Comparison of ENCODE assay signal across 27 mouse cellular contexts in the genomic region with DNA sequence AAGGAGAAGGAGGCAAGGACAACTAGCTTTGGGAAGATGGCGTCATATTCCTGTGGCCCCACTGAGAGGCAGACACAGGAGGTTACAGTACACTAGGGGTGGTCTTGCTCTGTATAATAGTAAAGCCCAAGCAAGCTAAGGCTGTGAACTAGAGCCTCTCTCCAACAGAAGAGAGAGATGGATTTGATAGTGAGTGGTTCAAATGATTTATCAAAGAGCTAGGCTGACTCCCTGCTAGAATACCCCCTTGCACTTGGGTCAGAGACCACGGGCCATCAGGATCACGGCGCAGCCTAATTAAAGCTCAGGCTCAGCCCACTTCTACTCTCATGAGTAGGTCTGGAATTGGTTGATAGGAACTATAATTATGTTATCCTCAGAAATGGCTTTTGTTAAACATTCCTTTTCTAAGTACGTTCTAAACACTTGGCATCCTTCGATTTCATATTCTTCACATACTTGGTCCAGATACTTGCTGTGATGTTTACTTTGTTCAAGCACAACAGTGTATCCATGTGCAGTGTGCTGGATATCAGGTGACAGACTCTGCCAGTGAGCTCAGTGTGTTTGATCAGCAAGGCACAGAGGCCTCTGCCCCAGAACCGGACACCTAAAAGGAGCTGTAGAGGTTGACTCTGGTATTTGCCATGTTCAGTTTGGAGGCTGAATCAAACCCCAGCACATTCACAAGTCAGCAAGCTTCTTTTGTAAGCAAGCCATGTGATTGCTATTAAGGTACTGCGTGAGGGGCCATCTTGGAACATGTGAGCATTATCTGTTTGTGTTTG.
A peak's percentile ranks its signal among the peaks of the same experiment; 100 is the strongest.
DNase-seq lines count a peak whose midpoint lies in the region; ATAC-seq and TF ChIP-seq lines count a peak whose summit lies in the region.
"Had no signal": no experiment of that assay in that cellular context is flagged by ENCODE, and none has a peak within 500 bp of the region (broad histone marks: within the 10 kb centered on the region; RNA-seq: fewer than 3 reads in every experiment).

No protein-coding gene starts in this region.

- no peak overlapping the region for H3K9ac ChIP-seq in heart, embryonic 11.5 days (ENCODE audit: low read depth, low read length)
- no peak overlapping the region for H3K9ac ChIP-seq in kidney, embryonic 15.5 days
- no peak overlapping the region for H3K9ac ChIP-seq in liver, adult 2 months (ENCODE audit: low read depth, low read length)
- H3K9ac ChIP-seq in liver, embryonic 11.5 days (ENCODE audit: low read depth, low read length): no peak overlapping the region
- no peak overlapping the region for H3K9ac ChIP-seq in embryonic facial prominence, embryonic 13.5 days
- H3K9ac ChIP-seq: forebrain, embryonic 13.5 days; forebrain, postnatal 0 days; heart, embryonic 13.5 days; hindbrain, embryonic 12.5 days; hindbrain, embryonic 15.5 days had no signal

- DNase-seq in heart, adult 11 months: peak; percentile 70
- no peak for DNase-seq in kidney, adult 8-10 months
- peak; percentile 61 for DNase-seq in liver, adult 2 months (ENCODE audit: extremely low read depth, low read depth, low spot score)
- no peak for DNase-seq in liver, embryonic 11.5 days (ENCODE audit: low spot score)
- DNase-seq: adrenal gland, postnatal 10 days; adrenal gland, postnatal 36 days; B cell, adult 2 months; cerebellum, adult 18-20 months; cerebellum, adult 9-10 months; cerebellum, postnatal 14 days; forebrain, postnatal 0 days; gastrocnemius, adult 2 months; gastrocnemius, postnatal 14 days; heart, adult 18-20 months; heart, postnatal 14 days; heart, postnatal 4 days had no signal

- peaks cover 3% of the 10 kb centered on the region; the same call in 1 of the 2 replicates for H3K4me1 ChIP-seq in heart, embryonic 11.5 days (ENCODE audit: control insufficient read depth, insufficient read depth, low read length)
- H3K4me1 ChIP-seq in kidney, embryonic 15.5 days: peaks cover 22% of the 10 kb centered on the region
- peaks cover 7% of the 10 kb centered on the region for H3K4me1 ChIP-seq in liver, adult 2 months (ENCODE audit: control insufficient read depth, insufficient read depth, low read length)
- H3K4me1 ChIP-seq in liver, embryonic 11.5 days (replicated peaks; ENCODE audit: control insufficient read depth, insufficient read depth, low read length): no peaks in the 10 kb centered on the region
- H3K4me1 ChIP-seq in embryonic facial prominence, embryonic 13.5 days: peaks cover 15% of the 10 kb centered on the region
- H3K4me1 ChIP-seq: forebrain, embryonic 13.5 days; hindbrain, embryonic 15.5 days had no signal

- TF ChIP-seq POLR2A in liver, adult 2 months (IDR thresholded peaks at IDR 0.05; ENCODE audit: extremely low read depth, insufficient read depth, low read length): no peak

- TF ChIP-seq CTCF in liver, adult 2 months (IDR thresholded peaks at IDR 0.05; ENCODE audit: low read depth, low read length): no peak

- no peak overlapping the region for H3K4me3 ChIP-seq in heart, embryonic 11.5 days (ENCODE audit: low read depth, low read length)
- H3K4me3 ChIP-seq in kidney, embryonic 15.5 days (replicated peaks): no peak overlapping the region
- H3K4me3 ChIP-seq in liver, adult 2 months (ENCODE audit: insufficient read depth, low read depth, low read length): no peak overlapping the region
- no peak overlapping the region for H3K4me3 ChIP-seq in liver, embryonic 11.5 days (ENCODE audit: low read depth, low read length)
- no peak overlapping the region for H3K4me3 ChIP-seq in embryonic facial prominence, embryonic 13.5 days
- H3K4me3 ChIP-seq: forebrain, embryonic 10.5 days; forebrain, embryonic 13.5 days; gastrocnemius, adult 2 months; heart, embryonic 13.5 days; hindbrain, embryonic 12.5 days; hindbrain, embryonic 15.5 days had no signal

- H3K79me2 ChIP-seq in liver, adult 2 months (ENCODE audit: control insufficient read depth, insufficient read depth, low read length): no peaks in the 10 kb centered on the region

- H3K9me3 ChIP-seq in heart, embryonic 11.5 days (replicated peaks; ENCODE audit: control insufficient read depth, low read length): no peaks in the 10 kb centered on the region
- H3K9me3 ChIP-seq in kidney, embryonic 15.5 days (replicated peaks): no peaks in the 10 kb centered on the region
- H3K9me3 ChIP-seq in liver, embryonic 11.5 days (ENCODE audit: control insufficient read depth, low read length): no peaks in the 10 kb centered on the region
- H3K9me3 ChIP-seq in embryonic facial prominence, embryonic 13.5 days: no peaks in the 10 kb centered on the region
- H3K9me3 ChIP-seq: forebrain, embryonic 10.5 days; forebrain, embryonic 13.5 days; G1E; hindbrain, embryonic 12.5 days; hindbrain, embryonic 15.5 days had no signal

- H3K4me2 ChIP-seq in heart, embryonic 11.5 days: no peak overlapping the region
- no peak overlapping the region for H3K4me2 ChIP-seq in kidney, embryonic 15.5 days
- no peak overlapping the region for H3K4me2 ChIP-seq in liver, embryonic 11.5 days
- no peak overlapping the region for H3K4me2 ChIP-seq in embryonic facial prominence, embryonic 13.5 days
- H3K4me2 ChIP-seq: forebrain, embryonic 13.5 days; heart, embryonic 13.5 days; hindbrain, embryonic 12.5 days; hindbrain, embryonic 15.5 days had no signal

- H3K27ac ChIP-seq in heart, embryonic 11.5 days (ENCODE audit: low read depth, low read length): no peak overlapping the region
- peak overlapping the region; percentile 70 for H3K27ac ChIP-seq in kidney, embryonic 15.5 days
- H3K27ac ChIP-seq in liver, adult 2 months (replicated peaks; ENCODE audit: insufficient read depth, low read depth, low read length): no peak overlapping the region
- H3K27ac ChIP-seq in liver, embryonic 11.5 days (ENCODE audit: low read depth, low read length): no peak overlapping the region
- H3K27ac ChIP-seq in embryonic facial prominence, embryonic 13.5 days: 0 out of 2 replicates have a peak overlapping the region, but pooled peaks have one; percentile 39
- H3K27ac ChIP-seq: forebrain, embryonic 10.5 days; forebrain, embryonic 13.5 days; gastrocnemius, adult 2 months; heart, embryonic 13.5 days; hindbrain, embryonic 12.5 days; hindbrain, embryonic 15.5 days had no signal

- 83% methylated on average over 8 of the region's 8 CpGs for WGBS in heart, embryonic 11.5 days (ENCODE audit: insufficient replicate concordance)
- 51% methylated on average over 8 of the region's 8 CpGs for WGBS in kidney, embryonic 15.5 days
- 84% methylated on average over 8 of the region's 8 CpGs for WGBS in liver, adult 2 months
- WGBS in liver, embryonic 11.5 days: 81% methylated on average over 8 of the region's 8 CpGs
- WGBS in embryonic facial prominence, embryonic 13.5 days: 64% methylated on average over 8 of the region's 8 CpGs

- no peak for ATAC-seq in heart, embryonic 11.5 days (replicated peaks; ENCODE audit: insufficient number of reproducible peaks, low FRiP score, low TSS enrichment)
- ATAC-seq in kidney, embryonic 15.5 days (replicated peaks; ENCODE audit: low FRiP score): peak; percentile 86
- no peak for ATAC-seq in liver, embryonic 11.5 days (replicated peaks; ENCODE audit: low FRiP score)
- 0 out of 2 replicates have a peak, but pooled peaks have one; percentile 15 for ATAC-seq in embryonic facial prominence, embryonic 13.5 days (ENCODE audit: insufficient number of reproducible peaks, insufficient read depth, low FRiP score, low TSS enrichment, low read depth)
- ATAC-seq: forebrain, embryonic 13.5 days; forebrain, postnatal 0 days; Patski had no signal

- H3K27me3 ChIP-seq in heart, embryonic 11.5 days (ENCODE audit: control insufficient read depth, insufficient read depth, low read length): no peaks in the 10 kb centered on the region
- no peaks in the 10 kb centered on the region for H3K27me3 ChIP-seq in kidney, embryonic 15.5 days
- H3K27me3 ChIP-seq in liver, adult 2 months (ENCODE audit: control insufficient read depth, insufficient read depth, low read length): no peaks in the 10 kb centered on the region
- no peaks in the 10 kb centered on the region for H3K27me3 ChIP-seq in liver, embryonic 11.5 days (replicated peaks; ENCODE audit: control insufficient read depth, insufficient read depth, low read length)
- H3K27me3 ChIP-seq in embryonic facial prominence, embryonic 13.5 days: no peaks in the 10 kb centered on the region
- H3K27me3 ChIP-seq: CH12.LX; forebrain, embryonic 13.5 days; heart, embryonic 13.5 days; hindbrain, embryonic 12.5 days; hindbrain, embryonic 15.5 days; Patski had no signal

- no peaks in the 10 kb centered on the region for H3K36me3 ChIP-seq in heart, embryonic 11.5 days (ENCODE audit: control insufficient read depth, insufficient read depth, low read length)
- H3K36me3 ChIP-seq in kidney, embryonic 15.5 days: no peaks in the 10 kb centered on the region; the same call in 1 of the 2 replicates
- H3K36me3 ChIP-seq in liver, adult 2 months (ENCODE audit: control insufficient read depth, insufficient read depth, low read length): no peaks in the 10 kb centered on the region
- no peaks in the 10 kb centered on the region for H3K36me3 ChIP-seq in liver, embryonic 11.5 days (ENCODE audit: control insufficient read depth, insufficient read depth, low read length)
- H3K36me3 ChIP-seq in embryonic facial prominence, embryonic 13.5 days: 0 out of 2 replicates have a peak, but pooled peaks cover 8% of the 10 kb centered on the region
- H3K36me3 ChIP-seq: forebrain, embryonic 10.5 days; heart, embryonic 13.5 days; hindbrain, embryonic 12.5 days; hindbrain, embryonic 15.5 days had no signal

Comparison
In these comparisons a context has a peak if more than half of its experiments do, and no peak if none do; other contexts are left out.
1. DNase-seq: peak in heart, adult 11 months (single experiment) and liver, adult 2 months (single experiment); none in kidney, adult 8-10 months (0 of 2) and liver, embryonic 11.5 days (single experiment).
2. ATAC-seq: peak in kidney, embryonic 15.5 days (single experiment) and embryonic facial prominence, embryonic 13.5 days (single experiment); none in heart, embryonic 11.5 days (single experiment) and liver, embryonic 11.5 days (single experiment).
3. H3K27ac ChIP-seq: peak in kidney, embryonic 15.5 days (single experiment) and embryonic facial prominence, embryonic 13.5 days (single experiment); none in heart, embryonic 11.5 days (single experiment), liver, adult 2 months (single experiment) and liver, embryonic 11.5 days (single experiment).